Mouse (Mus musculus) ES-Bruce4 (cell line): Measurements from ENCODE around the gene Gigyf2. TPM values are rescaled to one million over a fixed set of nuclear protein-coding genes. Genes with fewer than 3 reads are reported as not detected.
A peak's percentile ranks its signal among the peaks of the same experiment; 100 is the strongest.
"Not testable (repeated sequence)": the region's sequence is repeated elsewhere in the genome, so short reads cannot be mapped to it uniquely, and the experiment has no call there.

ENCODE experiments used
- H3K27ac ChIP-seq: 2 replicates; pipeline ENCODE4 v1.5.1; 2012; ENCODE audit warnings: low read length, inconsistent platforms; ENCODE audit not compliant: insufficient read depth
- H3K27me3 ChIP-seq: 2 replicates; pipeline ENCODE4 v1.6.1; 2012; ENCODE audit warnings: mild to moderate bottlenecking, low read length, inconsistent platforms; ENCODE audit not compliant: control insufficient read depth, poor library complexity, insufficient read depth, severe bottlenecking
- H3K36me3 ChIP-seq: 2 replicates; pipeline ENCODE4 v1.6.1; 2012; ENCODE audit warnings: inconsistent platforms, mild to moderate bottlenecking, low read length, moderate library complexity; ENCODE audit not compliant: control insufficient read depth, poor library complexity, insufficient read depth, severe bottlenecking
- H3K4me1 ChIP-seq: one replicate; pipeline ENCODE4 v1.8.1; 2011; ENCODE audit warnings: low read length; ENCODE audit not compliant: control insufficient read depth, insufficient read depth
- H3K4me3 ChIP-seq: 2 replicates; pipeline ENCODE4 v1.5.1; 2011; ENCODE audit warnings: low read depth, mild to moderate bottlenecking, low read length
- H3K9ac ChIP-seq: 2 replicates; pipeline ENCODE4 v1.6.1; 2012; ENCODE audit warnings: low read depth, mild to moderate bottlenecking, inconsistent platforms; ENCODE audit not compliant: poor library complexity, severe bottlenecking
- H3K9me3 ChIP-seq: replicated peaks from 2 replicates; pipeline ENCODE4 v1.6.1; 2012; ENCODE audit warnings: mild to moderate bottlenecking, low read length, inconsistent platforms; ENCODE audit not compliant: control insufficient read depth, poor library complexity, insufficient read depth, severe bottlenecking
- CTCF ChIP-seq: IDR thresholded peaks from one replicate; pipeline ENCODE4 v1.8.1; 2011; ENCODE audit warnings: low read depth, low read length
- EP300 ChIP-seq: IDR thresholded peaks from 2 replicates; pipeline ENCODE4 v1.6.1; 2011; ENCODE audit warnings: low read depth, low read length; ENCODE audit not compliant: insufficient read depth
- POLR2A ChIP-seq: IDR thresholded peaks from one replicate; pipeline ENCODE4 v1.8.1; 2011; ENCODE audit warnings: low read length; ENCODE audit not compliant: insufficient read depth
- polyA plus RNA-seq: library from polyadenylated mRNA; stranded (reverse); fragments of >200 nt; gene quantifications from 2 replicates; pipeline ENCODE4 v1.2.4, GENCODE M21; 2011; ENCODE audit warnings: low read depth; ENCODE audit not compliant: missing spikeins, insufficient read depth, insufficient read length

Gigyf2 gene
- polyA plus RNA-seq, 1 experiment: 207 TPM

DNA sequence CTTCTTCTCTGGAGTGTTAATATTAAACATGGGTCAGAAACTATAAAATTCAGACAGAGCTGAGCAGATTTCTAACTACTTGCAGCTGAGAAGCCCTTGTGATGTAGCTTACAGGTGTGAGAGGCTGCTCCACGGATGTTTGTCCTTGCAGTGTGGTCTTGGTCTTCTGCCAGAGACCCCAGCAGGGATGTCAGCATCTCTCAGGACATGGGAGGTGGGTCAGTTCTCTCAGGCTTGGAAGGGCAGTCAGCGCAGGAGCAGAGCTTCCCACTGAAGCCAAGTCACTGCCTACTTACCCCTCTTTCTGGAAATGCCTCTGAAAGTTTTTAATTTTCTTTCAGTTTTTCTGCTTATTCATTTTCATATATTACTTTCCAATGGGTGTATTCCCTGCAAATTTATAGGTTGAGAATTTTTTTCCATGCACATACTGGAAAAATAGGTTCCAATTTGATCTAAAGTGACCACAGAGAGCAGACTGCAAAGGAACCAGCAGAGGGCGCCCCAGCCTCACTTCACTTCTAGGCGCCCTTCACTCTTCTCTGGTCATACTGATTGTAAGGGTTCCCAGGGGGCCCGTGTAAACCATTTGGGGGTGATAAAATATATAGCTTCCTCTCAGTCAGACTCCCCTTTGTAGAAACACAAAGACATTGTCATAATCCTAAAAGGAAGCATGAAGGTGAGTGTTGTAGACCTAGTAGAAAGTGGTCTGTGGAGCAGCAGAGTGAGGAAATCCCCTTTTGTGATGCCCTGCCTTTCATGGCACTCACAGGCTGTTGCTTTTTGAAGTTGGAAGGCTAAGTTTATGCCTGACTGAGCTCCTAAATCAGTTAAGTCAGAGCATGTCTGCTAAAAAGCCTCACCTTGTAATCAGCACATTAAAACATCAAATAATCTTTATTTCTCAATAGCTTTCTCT is 120.6 kb downstream of the Gigyf2 start:
- H3K4me3 ChIP-seq: no peak overlapping the region
- no peaks in the 10 kb centered on the region for H3K9me3 ChIP-seq
- TF ChIP-seq CTCF (peak; percentile 69), POLR2A (no peak)
- no peak overlapping the region for H3K27ac ChIP-seq
- H3K4me1 ChIP-seq: no peaks in the 10 kb centered on the region
- peaks cover 42% of the 10 kb centered on the region for H3K36me3 ChIP-seq
- H3K9ac ChIP-seq: no peak overlapping the region
- H3K27me3 ChIP-seq: no peaks in the 10 kb centered on the region

GRCm38 (mm10) chr1:87449432-87449831 is 122.6 kb downstream of the Gigyf2 start:
- Histone ChIP-seq H3K27me3 (no peaks in the 10 kb centered on the region), H3K27ac (no peak overlapping the region), H3K9me3 (no peaks in the 10 kb centered on the region), H3K9ac (no peak overlapping the region), H3K4me1 (no peaks in the 10 kb centered on the region), H3K4me3 (no peak overlapping the region), H3K36me3 (peaks cover 25% of the 10 kb centered on the region)
- TF ChIP-seq POLR2A: no peak

DNA sequence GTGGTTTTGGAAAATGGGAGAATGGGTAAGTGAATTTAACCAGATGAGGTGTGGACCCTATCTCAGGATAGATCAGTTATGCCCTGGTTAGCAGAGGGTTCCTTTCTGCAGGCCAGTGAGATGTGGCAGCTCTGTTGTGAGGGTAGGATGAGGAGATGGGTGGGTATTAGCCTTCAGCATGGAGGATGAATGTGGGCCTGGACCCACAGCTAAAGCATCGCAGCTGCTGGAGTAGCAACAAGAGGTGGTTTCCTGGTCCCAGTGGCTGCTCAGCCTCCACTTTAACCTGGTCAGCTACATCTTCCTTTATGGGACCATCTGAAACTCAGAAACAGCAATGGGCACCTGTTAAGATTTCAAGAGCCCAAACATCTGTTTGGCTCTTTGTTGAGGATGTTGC is 129.6 kb downstream of the Gigyf2 start:
- H3K4me1 ChIP-seq: no peaks in the 10 kb centered on the region
- no peaks in the 10 kb centered on the region for H3K36me3 ChIP-seq
- H3K4me3 ChIP-seq: no peak overlapping the region
- TF ChIP-seq POLR2A (no peak), EP300 (no peak), CTCF (no peak)
- no peaks in the 10 kb centered on the region for H3K27me3 ChIP-seq
- H3K27ac ChIP-seq: no peak overlapping the region
- peaks cover 7% of the 10 kb centered on the region for H3K9me3 ChIP-seq
- no peak overlapping the region for H3K9ac ChIP-seq

DNA sequence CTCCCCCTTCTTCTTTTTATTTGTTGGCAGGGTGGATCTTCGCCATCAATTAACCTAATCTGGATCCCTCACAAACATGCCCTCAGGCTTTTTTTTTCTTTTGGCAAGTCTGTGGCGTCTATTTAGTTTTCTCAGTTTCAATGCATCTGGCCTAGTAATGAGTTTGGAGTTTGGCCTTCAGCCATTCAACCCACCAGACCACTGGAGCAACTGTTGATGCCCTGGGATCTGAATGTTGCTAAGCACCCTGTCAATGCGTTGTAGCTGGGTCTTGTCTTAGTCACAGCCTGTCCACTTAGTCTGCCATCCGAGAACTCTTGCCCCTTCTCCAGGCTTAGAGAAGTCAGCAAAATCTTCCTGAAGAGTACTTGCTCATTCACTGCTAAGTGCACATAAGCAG is 131.2 kb downstream of the Gigyf2 start:
- H3K9me3 ChIP-seq: peaks cover 7% of the 10 kb centered on the region
- H3K4me1 ChIP-seq: no peaks in the 10 kb centered on the region
- TF ChIP-seq CTCF: no peak
- TF ChIP-seq POLR2A: no peak
- TF ChIP-seq EP300: no peak
- no peak overlapping the region for H3K4me3 ChIP-seq
- no peaks in the 10 kb centered on the region for H3K27me3 ChIP-seq
- no peak overlapping the region for H3K9ac ChIP-seq
- no peaks in the 10 kb centered on the region for H3K36me3 ChIP-seq
- H3K27ac ChIP-seq: no peak overlapping the region

DNA sequence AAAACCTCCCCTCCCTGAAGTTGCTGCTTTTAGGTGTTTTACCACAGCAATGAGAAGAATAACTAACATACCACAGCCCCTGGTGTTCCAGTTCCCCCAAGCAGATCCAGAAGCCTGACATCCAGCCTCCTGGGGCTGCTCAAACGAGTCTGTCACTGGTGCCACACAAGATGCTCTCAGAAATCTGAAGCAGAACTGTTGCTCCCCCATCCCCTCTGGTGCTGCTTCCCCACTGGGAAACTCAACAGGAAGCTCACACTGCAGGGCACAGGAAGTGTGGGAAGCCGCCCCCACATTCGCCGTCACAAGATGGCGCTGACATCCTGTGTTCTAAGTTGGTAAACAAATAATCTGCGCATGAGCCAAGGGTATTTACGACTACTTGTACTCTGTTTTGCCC is 133.1 kb downstream of the Gigyf2 start:
- H3K9ac ChIP-seq, H3K9me3 ChIP-seq, H3K36me3 ChIP-seq, H3K4me3 ChIP-seq, H3K27ac ChIP-seq, H3K27me3 ChIP-seq, H3K4me1 ChIP-seq: not testable (repeated sequence)

GRCm38 (mm10) chr1:87467469-87467868 is 140.7 kb downstream of the Gigyf2 start:
- H3K27me3 ChIP-seq: no peaks in the 10 kb centered on the region
- no peak for TF ChIP-seq EP300
- H3K9ac ChIP-seq: no peak overlapping the region
- H3K9me3 ChIP-seq: no peaks in the 10 kb centered on the region
- no peak overlapping the region for H3K4me3 ChIP-seq
- H3K36me3 ChIP-seq: no peaks in the 10 kb centered on the region
- no peak overlapping the region for H3K27ac ChIP-seq
- no peaks in the 10 kb centered on the region for H3K4me1 ChIP-seq
